Mouse (Mus musculus): ENCODE data around the gene Ankrd55. TPM values are rescaled to one million over a fixed set of nuclear protein-coding genes. Genes with fewer than 3 reads are reported as not detected.

The Ankrd55 gene
- polyA plus RNA-seq, 2 experiments = 1.0 to 1.6 TPM

- no peak overlapping the region for H3K4me2 ChIP-seq (replicated peaks; ENCODE audit: low read depth, low read length, severe bottlenecking)
- H3K36me3 ChIP-seq (ENCODE audit: control insufficient read depth, insufficient read depth, low read length) = no peaks in the 10 kb centered on the region
- ATAC-seq (ENCODE audit: low FRiP score, low read depth) (no peak), DNase-seq (ENCODE audit: low spot score) (no peak)
- no peak for TF ChIP-seq POLR2A (IDR thresholded peaks at IDR 0.05; ENCODE audit: borderline replicate concordance, extremely low read depth, insufficient read depth, insufficient read length)
- 69% methylated on average over 2 of the region's 2 CpGs for WGBS
- H3K27me3 ChIP-seq (ENCODE audit: control insufficient read depth, insufficient read depth, low read length) = no peaks in the 10 kb centered on the region
- H3K27ac ChIP-seq (replicated peaks; ENCODE audit: low read depth, low read length) = no peak overlapping the region
- peaks cover 13% of the 10 kb centered on the region; the same call in 1 of the 2 replicates for H3K4me1 ChIP-seq (ENCODE audit: control insufficient read depth, insufficient read depth, low read length)
- H3K4me3 ChIP-seq (replicated peaks; ENCODE audit: low read length) = no peak overlapping the region
- no peak overlapping the region for H3K9ac ChIP-seq (ENCODE audit: low read depth, low read length, severe bottlenecking)
- no peaks in the 10 kb centered on the region for H3K9me3 ChIP-seq (ENCODE audit: control insufficient read depth, low read length)
These were observed 98.3 kb downstream of the Ankrd55 start for GRCm38 (mm10) chr13:112386494-112387075.

GRCm38 (mm10) chr13:112387279-112387678, 99.0 kb downstream of the Ankrd55 start:
- no peak overlapping the region for H3K4me3 ChIP-seq (replicated peaks; ENCODE audit: low read length)
- DNase-seq (ENCODE audit: low spot score) (no peak), ATAC-seq (ENCODE audit: low FRiP score, low read depth) (no peak)
- H3K27ac ChIP-seq (replicated peaks; ENCODE audit: low read depth, low read length) = no peak overlapping the region
- H3K4me1 ChIP-seq (ENCODE audit: control insufficient read depth, insufficient read depth, low read length) = peaks cover 13% of the 10 kb centered on the region; the same call in 1 of the 2 replicates
- no peak overlapping the region for H3K9ac ChIP-seq (ENCODE audit: low read depth, low read length, severe bottlenecking)
- no peaks in the 10 kb centered on the region for H3K27me3 ChIP-seq (ENCODE audit: control insufficient read depth, insufficient read depth, low read length)
- WGBS = 87% methylated on average over 5 of the region's 5 CpGs
- no peak for TF ChIP-seq POLR2A (IDR thresholded peaks at IDR 0.05; ENCODE audit: borderline replicate concordance, extremely low read depth, insufficient read depth, insufficient read length)
- H3K9me3 ChIP-seq (ENCODE audit: control insufficient read depth, low read length) = no peaks in the 10 kb centered on the region
- no peaks in the 10 kb centered on the region for H3K36me3 ChIP-seq (ENCODE audit: control insufficient read depth, insufficient read depth, low read length)
- H3K4me2 ChIP-seq (replicated peaks; ENCODE audit: low read depth, low read length, severe bottlenecking) = no peak overlapping the region

GRCm38 (mm10) chr13:112388176-112388575, 99.9 kb downstream of the Ankrd55 start:
- Histone ChIP-seq H3K9ac (ENCODE audit: low read depth, low read length, severe bottlenecking) (no peak overlapping the region), H3K4me3 (replicated peaks; ENCODE audit: low read length) (no peak overlapping the region), H3K27me3 (ENCODE audit: control insufficient read depth, insufficient read depth, low read length) (no peaks in the 10 kb centered on the region), H3K36me3 (ENCODE audit: control insufficient read depth, insufficient read depth, low read length) (no peaks in the 10 kb centered on the region), H3K9me3 (ENCODE audit: control insufficient read depth, low read length) (no peaks in the 10 kb centered on the region), H3K4me1 (ENCODE audit: control insufficient read depth, insufficient read depth, low read length) (peaks cover 10% of the 10 kb centered on the region; the same call in 1 of the 2 replicates), H3K4me2 (replicated peaks; ENCODE audit: low read depth, low read length, severe bottlenecking) (no peak overlapping the region), H3K27ac (replicated peaks; ENCODE audit: low read depth, low read length) (no peak overlapping the region)
- DNase-seq (ENCODE audit: low spot score) (no peak), ATAC-seq (ENCODE audit: low FRiP score, low read depth) (no peak)
- WGBS = 61% methylated on average over 3 of the region's 3 CpGs
- no peak for TF ChIP-seq POLR2A (IDR thresholded peaks at IDR 0.05; ENCODE audit: borderline replicate concordance, extremely low read depth, insufficient read depth, insufficient read length)

- Histone ChIP-seq H3K4me2 (replicated peaks; ENCODE audit: low read depth, low read length, severe bottlenecking) (no peak overlapping the region), H3K4me3 (replicated peaks; ENCODE audit: low read length) (no peak overlapping the region), H3K36me3 (ENCODE audit: control insufficient read depth, insufficient read depth, low read length) (no peaks in the 10 kb centered on the region), H3K4me1 (ENCODE audit: control insufficient read depth, insufficient read depth, low read length) (no peaks in the 10 kb centered on the region), H3K9ac (ENCODE audit: low read depth, low read length, severe bottlenecking) (no peak overlapping the region), H3K9me3 (ENCODE audit: control insufficient read depth, low read length) (no peaks in the 10 kb centered on the region), H3K27me3 (ENCODE audit: control insufficient read depth, insufficient read depth, low read length) (no peaks in the 10 kb centered on the region), H3K27ac (replicated peaks; ENCODE audit: low read depth, low read length) (no peak overlapping the region)
- DNase-seq (ENCODE audit: low spot score) = no peak
- WGBS = 72% methylated on average over 1 of the region's 1 CpGs
- ATAC-seq (ENCODE audit: low FRiP score, low read depth) = no peak
- TF ChIP-seq POLR2A (IDR thresholded peaks at IDR 0.05; ENCODE audit: borderline replicate concordance, extremely low read depth, insufficient read depth, insufficient read length) = no peak
These were observed 102.0 kb downstream of the Ankrd55 start for GRCm38 (mm10) chr13:112390206-112390605.

GRCm38 (mm10) chr13:112391354-112391753, 103.1 kb downstream of the Ankrd55 start:
- Histone ChIP-seq H3K27me3 (ENCODE audit: control insufficient read depth, insufficient read depth, low read length) (no peaks in the 10 kb centered on the region), H3K27ac (replicated peaks; ENCODE audit: low read depth, low read length) (no peak overlapping the region), H3K4me3 (replicated peaks; ENCODE audit: low read length) (no peak overlapping the region), H3K4me2 (replicated peaks; ENCODE audit: low read depth, low read length, severe bottlenecking) (no peak overlapping the region), H3K9me3 (ENCODE audit: control insufficient read depth, low read length) (no peaks in the 10 kb centered on the region), H3K36me3 (ENCODE audit: control insufficient read depth, insufficient read depth, low read length) (no peaks in the 10 kb centered on the region), H3K9ac (ENCODE audit: low read depth, low read length, severe bottlenecking) (no peak overlapping the region), H3K4me1 (ENCODE audit: control insufficient read depth, insufficient read depth, low read length) (no peaks in the 10 kb centered on the region)
- DNase-seq (ENCODE audit: low spot score) = no peak
- TF ChIP-seq POLR2A (IDR thresholded peaks at IDR 0.05; ENCODE audit: borderline replicate concordance, extremely low read depth, insufficient read depth, insufficient read length) = no peak
- 64% methylated on average over 3 of the region's 3 CpGs for WGBS
- no peak for ATAC-seq (ENCODE audit: low FRiP score, low read depth)

Data from limb, embryonic 14.5 days (tissue).